Mouse (Mus musculus): Measurements from ENCODE around the gene Elovl2. TPM values are rescaled to one million over a fixed set of nuclear protein-coding genes. Genes with fewer than 3 reads are reported as not detected.
"Not testable (repeated sequence)": the region's sequence is repeated elsewhere in the genome, so short reads cannot be mapped to it uniquely, and the experiment has no call there.

Gene Elovl2
- not detected for polyA plus RNA-seq (2021)

DNA sequence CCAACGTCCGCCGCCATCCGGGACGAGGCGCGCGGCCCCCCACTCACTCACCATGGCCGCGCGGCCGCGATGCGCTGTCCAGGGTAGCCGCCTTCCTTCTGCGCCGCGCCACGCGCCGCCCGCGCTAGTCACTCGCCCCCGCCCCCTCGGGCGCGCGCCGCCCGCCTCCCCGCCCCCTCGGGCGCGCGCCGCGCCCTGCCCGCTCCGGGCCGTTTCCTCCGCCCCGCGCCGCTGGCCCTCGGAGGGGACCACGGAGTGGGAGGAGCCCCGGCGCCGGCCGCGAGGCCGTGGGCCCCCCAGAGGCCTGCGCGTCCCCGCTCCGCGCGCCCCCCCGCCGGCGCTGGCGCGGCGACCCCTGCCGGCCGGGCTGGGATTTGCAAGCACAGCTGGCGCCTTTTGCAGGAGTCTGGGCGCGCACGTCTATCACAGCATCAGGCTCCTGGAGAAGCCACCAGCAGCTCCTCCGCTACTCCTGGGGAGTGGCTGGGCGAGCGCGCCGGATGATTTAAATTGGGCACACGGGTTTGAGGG, at the start of gene Elovl2:
Elovl2 (minus strand) TSS at position 102 of the 531 bp plus-strand sequence.
- DNase-seq (ENCODE audit: low read depth, low spot score) (no peak), ATAC-seq (no peak)
- H3K27me3 ChIP-seq, result peaks cover 28% of the 10 kb centered on the region
- CTCF ChIA-PET, result no interaction called here
- POLR2A ChIA-PET, result no interaction called here
- in situ Hi-C loops (cut with MboI; ENCODE audit: low pct_unique_long_range_greater_than_20kb), result no loop called here
- peak; percentile 27 for TF ChIP-seq CTCF (IDR thresholded peaks at IDR 0.05)

DNA sequence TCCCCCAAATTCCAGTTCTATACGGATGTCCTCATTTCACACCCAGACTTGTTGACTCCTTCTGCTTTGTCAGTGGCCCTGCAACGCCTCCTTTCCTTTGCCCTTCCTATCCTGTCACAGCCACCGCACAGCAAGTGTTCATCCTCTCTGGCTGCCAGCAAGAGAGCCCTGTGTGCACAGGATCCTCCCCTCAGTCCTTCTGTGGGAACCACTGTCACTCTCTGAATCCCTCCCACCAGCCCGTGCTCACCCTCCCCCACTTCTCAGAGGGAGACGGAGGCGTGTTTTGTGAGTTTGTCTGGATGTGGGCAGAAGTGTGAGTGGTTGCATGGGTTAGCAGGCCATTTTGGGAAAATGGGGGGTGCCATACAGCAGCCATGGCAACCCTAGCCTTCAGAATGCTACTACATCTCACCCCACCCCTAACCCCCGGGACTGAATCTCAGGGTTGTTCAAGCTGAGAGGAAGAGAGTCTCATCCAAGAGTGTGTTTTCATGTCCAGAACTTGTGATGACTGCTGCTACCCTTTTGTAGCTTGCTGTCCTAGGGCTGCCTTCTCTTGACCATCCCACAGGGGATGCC, 47.7 kb upstream of the Elovl2 start:
- ATAC-seq (no peak), DNase-seq (ENCODE audit: low read depth, low spot score) (no peak)
- no peak for TF ChIP-seq CTCF (IDR thresholded peaks at IDR 0.05)
- ChIA-PET CTCF (interaction anchor here (1.3 kb wide), 1 partner anchor 7 kb away, joined by 3 read pairs; no protein-coding TSS in a partner anchor), POLR2A (no interaction called here)
- in situ Hi-C loops (cut with MboI; ENCODE audit: low pct_unique_long_range_greater_than_20kb), result no loop called here
- no peaks in the 10 kb centered on the region for H3K27me3 ChIP-seq

DNA sequence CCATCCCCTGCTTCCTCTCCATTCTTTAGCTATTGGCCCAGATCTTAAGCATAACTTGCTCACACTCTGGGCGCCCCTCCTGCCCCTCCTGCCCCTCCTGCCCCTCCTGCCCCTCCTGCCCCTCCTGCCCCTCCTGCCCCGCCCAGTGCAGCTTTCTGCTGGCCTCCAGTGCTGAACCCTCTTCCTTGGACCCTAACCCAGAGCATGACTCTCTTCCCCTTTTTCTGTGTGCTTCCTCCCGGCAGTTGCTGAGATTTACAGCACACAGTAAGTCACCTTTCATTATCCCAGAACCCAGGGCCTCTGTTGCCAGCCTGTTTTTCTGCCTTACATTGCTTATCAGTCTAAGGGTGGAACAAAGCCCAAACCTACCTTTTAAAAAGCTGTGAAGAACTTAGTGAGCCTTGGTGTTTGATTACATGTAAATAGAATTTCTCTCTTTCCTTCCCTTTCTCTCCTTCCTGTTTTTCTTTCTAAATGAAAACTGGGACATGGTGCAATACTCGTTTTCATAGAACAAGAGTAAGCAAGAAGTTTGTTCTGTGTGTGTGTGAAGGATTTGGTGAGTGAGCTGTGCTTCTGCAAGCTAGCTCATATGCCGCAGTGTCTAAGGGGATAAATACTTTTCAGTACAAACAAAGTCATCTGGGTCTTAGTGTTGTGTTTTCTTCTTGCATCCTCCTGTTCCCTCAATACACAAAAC, 43.2 kb upstream of the Elovl2 start:
- H3K27me3 ChIP-seq, result no peaks in the 10 kb centered on the region
- CTCF ChIA-PET, result interaction anchor here (1.9 kb wide), 1 partner anchor 10 kb away, joined by 7 read pairs; no protein-coding TSS in a partner anchor
- TF ChIP-seq CTCF (IDR thresholded peaks at IDR 0.05), result no peak
- DNase-seq (ENCODE audit: low read depth, low spot score), result no peak
- POLR2A ChIA-PET, result no interaction called here
- in situ Hi-C loops (cut with MboI; ENCODE audit: low pct_unique_long_range_greater_than_20kb), result no loop called here
- ATAC-seq, result no peak

DNA sequence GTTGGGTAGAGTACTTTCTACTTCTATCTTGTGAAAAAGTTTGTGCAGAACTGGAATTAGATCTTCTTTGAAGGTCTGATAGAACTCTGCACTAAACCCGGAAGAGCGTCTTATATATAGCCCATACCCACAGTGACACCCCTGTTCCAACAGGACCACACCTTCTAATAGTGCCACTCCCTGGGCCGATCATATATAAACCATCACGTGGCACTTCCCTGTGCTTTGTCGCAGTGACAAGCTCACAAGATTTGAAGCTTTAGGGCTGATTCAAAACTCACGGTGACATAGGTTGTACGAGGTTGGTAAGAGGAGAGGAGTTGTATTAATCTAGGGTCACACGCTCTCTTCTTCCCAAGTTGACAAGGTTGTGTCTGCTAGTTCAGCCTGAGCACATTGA, 41.4 kb upstream of the Elovl2 start:
- ATAC-seq; in situ Hi-C loops (cut with MboI; ENCODE audit: low pct_unique_long_range_greater_than_20kb); H3K27me3 ChIP-seq; POLR2A ChIA-PET; CTCF ChIA-PET; DNase-seq (ENCODE audit: low read depth, low spot score): not testable (repeated sequence)

DNA sequence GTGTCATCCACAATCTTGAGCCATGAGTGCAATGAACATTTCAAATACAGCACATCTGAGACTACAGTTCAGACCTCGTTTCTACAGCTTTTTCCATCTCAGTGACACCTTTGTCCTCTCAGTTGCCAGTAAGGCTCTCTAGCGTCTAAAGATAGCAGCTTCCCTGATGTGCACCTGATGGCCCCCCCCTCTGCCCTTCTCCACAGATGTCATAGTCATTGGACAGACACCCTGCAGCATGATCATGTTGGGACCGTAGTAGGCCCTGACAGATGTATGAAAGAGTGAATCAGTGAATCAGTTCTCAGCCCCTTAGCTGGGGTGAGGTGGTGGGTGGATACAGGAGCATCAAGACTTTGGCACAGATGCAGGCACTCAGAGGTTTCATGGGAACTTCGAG, 37.6 kb upstream of the Elovl2 start:
- DNase-seq (ENCODE audit: low read depth, low spot score), result no peak
- ATAC-seq, result no peak
- no peaks in the 10 kb centered on the region for H3K27me3 ChIP-seq
- TF ChIP-seq CTCF (IDR thresholded peaks at IDR 0.05), result no peak
- in situ Hi-C loops (cut with MboI; ENCODE audit: low pct_unique_long_range_greater_than_20kb), result no loop called here
- POLR2A ChIA-PET, result no interaction called here
- CTCF ChIA-PET, result no interaction called here

DNA sequence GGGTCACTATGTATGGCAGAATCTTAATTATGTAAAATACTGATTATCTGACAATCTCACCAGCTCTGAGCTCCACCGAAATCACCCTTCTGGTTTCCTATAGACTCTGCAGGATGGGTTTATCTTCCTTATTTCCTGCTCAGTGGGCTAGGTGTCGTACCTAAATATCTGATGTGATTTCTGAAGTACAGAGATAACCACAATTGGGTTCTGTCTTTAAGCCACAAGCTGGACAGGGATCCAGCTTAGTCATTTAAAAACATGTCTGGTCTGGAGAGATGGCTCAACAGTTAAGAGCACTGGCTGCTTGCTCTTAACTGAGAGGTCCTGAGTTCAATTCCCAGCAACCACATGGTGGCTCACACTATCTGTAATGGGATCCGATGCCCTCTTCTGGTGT, 36.8 kb upstream of the Elovl2 start:
- in situ Hi-C loops (cut with MboI; ENCODE audit: low pct_unique_long_range_greater_than_20kb), result no loop called here
- no peaks in the 10 kb centered on the region for H3K27me3 ChIP-seq
- ATAC-seq (no peak), DNase-seq (ENCODE audit: low read depth, low spot score) (no peak)
- ChIA-PET CTCF (no interaction called here), POLR2A (no interaction called here)
- no peak for TF ChIP-seq CTCF (IDR thresholded peaks at IDR 0.05)

DNA sequence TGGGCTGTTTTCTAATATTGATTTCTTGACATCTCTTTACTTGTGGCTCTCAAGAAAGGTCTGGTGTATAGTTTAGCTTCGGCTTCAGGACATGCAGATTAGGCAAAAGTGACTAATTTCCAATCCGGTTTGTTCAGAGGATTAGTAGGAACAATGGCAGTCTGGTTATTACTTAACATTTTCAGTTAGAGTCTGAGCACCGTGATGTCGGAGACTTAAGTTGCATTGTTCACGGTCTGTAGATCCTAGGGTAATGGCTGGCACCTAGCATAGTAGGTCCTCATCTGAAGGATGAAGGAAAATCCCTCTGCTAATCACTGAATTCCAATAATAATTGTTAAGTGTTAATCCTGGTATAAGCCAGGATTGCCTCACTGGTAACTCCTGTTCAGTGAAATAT, 35.9 kb upstream of the Elovl2 start:
- ATAC-seq, result no peak
- no peak for TF ChIP-seq CTCF (IDR thresholded peaks at IDR 0.05)
- ChIA-PET POLR2A (no interaction called here), CTCF (no interaction called here)
- no peak for DNase-seq (ENCODE audit: low read depth, low spot score)
- no peaks in the 10 kb centered on the region for H3K27me3 ChIP-seq
- in situ Hi-C loops (cut with MboI; ENCODE audit: low pct_unique_long_range_greater_than_20kb), result no loop called here

DNA sequence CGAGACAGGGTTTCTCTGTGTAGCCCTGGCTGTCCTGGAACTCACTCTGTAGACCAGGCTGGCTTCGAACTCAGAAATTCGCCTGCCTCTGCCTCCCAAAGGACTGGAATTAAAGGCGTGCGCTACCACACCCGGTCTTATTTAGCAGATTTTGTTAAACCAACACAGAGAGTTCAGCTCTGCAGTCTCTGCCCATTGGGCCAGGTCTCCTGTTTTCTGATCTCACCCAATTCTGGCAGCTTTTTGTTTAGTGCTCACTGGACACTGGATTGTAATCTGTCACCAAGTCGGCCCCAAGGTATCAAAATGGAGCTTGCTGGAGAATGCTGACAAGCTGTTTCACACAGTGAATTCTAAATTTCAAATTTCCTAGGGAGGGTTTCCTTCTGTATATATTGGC, 32.5 kb upstream of the Elovl2 start:
- in situ Hi-C loops (cut with MboI; ENCODE audit: low pct_unique_long_range_greater_than_20kb), result no loop called here
- no peak for TF ChIP-seq CTCF (IDR thresholded peaks at IDR 0.05)
- CTCF ChIA-PET, result interaction anchor here (2.2 kb wide), 1 partner anchor 11 kb away, joined by 7 read pairs; no protein-coding TSS in a partner anchor
- POLR2A ChIA-PET, result interaction anchor here (0.6 kb wide), 1 partner anchor 150 kb away, joined by 8 read pairs; no protein-coding TSS in a partner anchor
- DNase-seq (ENCODE audit: low read depth, low spot score) (no peak), ATAC-seq (no peak)
- no peaks in the 10 kb centered on the region for H3K27me3 ChIP-seq

DNA sequence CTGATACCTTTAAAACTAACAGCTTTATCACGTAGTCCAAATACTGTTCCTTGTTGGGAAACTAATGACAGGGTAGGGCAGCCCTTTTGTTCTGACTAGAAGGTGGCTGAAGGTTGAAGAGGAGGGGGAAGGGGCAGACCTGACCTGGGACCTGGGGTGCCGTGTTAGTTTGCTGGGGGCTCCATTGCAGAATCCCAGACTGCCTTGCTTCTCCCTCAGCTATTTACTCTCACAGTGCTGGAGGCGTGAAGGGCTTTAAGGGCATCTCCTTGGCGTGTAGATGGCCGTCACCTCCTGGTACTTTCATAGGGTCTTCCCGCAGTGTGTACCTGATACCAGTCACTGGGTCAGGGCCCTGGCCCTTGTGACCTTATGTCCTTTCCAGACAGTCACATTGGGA, 31.9 kb upstream of the Elovl2 start:
- no peak for TF ChIP-seq CTCF (IDR thresholded peaks at IDR 0.05)
- no peak for DNase-seq (ENCODE audit: low read depth, low spot score)
- POLR2A ChIA-PET, result no interaction called here
- CTCF ChIA-PET, result interaction anchor here (2.2 kb wide), 1 partner anchor 11 kb away, joined by 7 read pairs; no protein-coding TSS in a partner anchor
- H3K27me3 ChIP-seq, result no peaks in the 10 kb centered on the region
- ATAC-seq, result no peak
- in situ Hi-C loops (cut with MboI; ENCODE audit: low pct_unique_long_range_greater_than_20kb), result no loop called here

DNA sequence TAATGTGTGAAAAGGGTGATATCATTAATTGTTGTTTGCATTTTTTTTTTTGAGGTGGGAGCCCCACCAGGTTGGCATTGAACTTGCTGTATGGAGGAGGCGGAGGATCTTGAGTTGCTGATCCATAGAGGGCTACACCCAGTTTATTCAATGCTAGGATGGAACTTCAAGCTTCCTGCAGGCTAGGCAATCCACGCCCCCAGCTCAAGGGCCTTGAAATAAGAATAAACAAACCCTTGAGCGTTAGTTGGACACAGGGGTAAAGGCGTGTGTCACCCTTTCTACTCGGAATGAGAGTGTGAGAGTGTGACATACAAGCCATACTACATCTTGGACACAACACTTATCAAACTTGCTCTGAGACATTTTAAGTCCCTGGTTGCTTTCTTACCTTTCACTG, 31.5 kb upstream of the Elovl2 start:
- ChIA-PET CTCF (no interaction called here), POLR2A (no interaction called here)
- TF ChIP-seq CTCF (IDR thresholded peaks at IDR 0.05), result no peak
- no peak for ATAC-seq
- H3K27me3 ChIP-seq, result peaks cover 1% of the 10 kb centered on the region
- no peak for DNase-seq (ENCODE audit: low read depth, low spot score)
- in situ Hi-C loops (cut with MboI; ENCODE audit: low pct_unique_long_range_greater_than_20kb), result no loop called here

DNA sequence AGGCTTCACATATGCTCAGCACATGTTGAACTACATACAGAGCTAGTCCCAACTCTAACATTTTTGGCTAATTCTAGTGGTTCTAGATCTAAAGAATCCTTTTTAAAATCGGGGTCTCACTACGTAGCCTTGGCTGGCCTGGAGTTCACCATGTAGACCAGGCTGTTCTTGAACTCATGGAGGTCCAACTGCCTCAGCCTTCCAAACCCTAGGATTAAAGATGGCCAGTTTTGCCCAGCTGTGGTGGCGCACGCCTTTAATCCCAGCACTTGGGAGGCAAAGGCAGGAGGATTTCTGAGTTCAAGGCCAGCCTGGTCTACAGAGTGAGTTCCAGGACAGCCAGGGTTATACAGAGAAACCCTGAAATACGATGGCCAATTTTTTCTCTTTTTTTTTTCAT, 31.0 kb upstream of the Elovl2 start:
- CTCF ChIA-PET, result interaction anchor here (0.6 to 0.9 kb wide), 2 partner anchors 20 to 184 kb away, joined by 3 read pairs; no protein-coding TSS in a partner anchor

More for the DNA sequence above, 31.0 kb upstream of the Elovl2 start:
- H3K27me3 ChIP-seq; in situ Hi-C loops (cut with MboI; ENCODE audit: low pct_unique_long_range_greater_than_20kb); POLR2A ChIA-PET; DNase-seq (ENCODE audit: low read depth, low spot score); ATAC-seq: not testable (repeated sequence)

All from Patski (cell line).